Mouse (Mus musculus) ES-Bruce4 (cell line): ENCODE measurements around the gene Spata1. TPM values are rescaled to one million over a fixed set of nuclear protein-coding genes. Genes with fewer than 3 reads are reported as not detected.
A peak's percentile ranks its signal among the peaks of the same experiment; 100 is the strongest.

Experiments used
- H3K27ac ChIP-seq: 2 replicates; pipeline ENCODE4 v1.5.1; 2012; ENCODE audit warnings: low read length, inconsistent platforms; ENCODE audit not compliant: insufficient read depth
- H3K27me3 ChIP-seq: 2 replicates; pipeline ENCODE4 v1.6.1; 2012; ENCODE audit warnings: mild to moderate bottlenecking, low read length, inconsistent platforms; ENCODE audit not compliant: control insufficient read depth, poor library complexity, insufficient read depth, severe bottlenecking
- H3K36me3 ChIP-seq: 2 replicates; pipeline ENCODE4 v1.6.1; 2012; ENCODE audit warnings: inconsistent platforms, mild to moderate bottlenecking, low read length, moderate library complexity; ENCODE audit not compliant: control insufficient read depth, poor library complexity, insufficient read depth, severe bottlenecking
- H3K4me1 ChIP-seq: one replicate; pipeline ENCODE4 v1.8.1; 2011; ENCODE audit warnings: low read length; ENCODE audit not compliant: control insufficient read depth, insufficient read depth
- H3K4me3 ChIP-seq: 2 replicates; pipeline ENCODE4 v1.5.1; 2011; ENCODE audit warnings: low read depth, mild to moderate bottlenecking, low read length
- H3K9ac ChIP-seq: 2 replicates; pipeline ENCODE4 v1.6.1; 2012; ENCODE audit warnings: low read depth, mild to moderate bottlenecking, inconsistent platforms; ENCODE audit not compliant: poor library complexity, severe bottlenecking
- H3K9me3 ChIP-seq: replicated peaks from 2 replicates; pipeline ENCODE4 v1.6.1; 2012; ENCODE audit warnings: mild to moderate bottlenecking, low read length, inconsistent platforms; ENCODE audit not compliant: control insufficient read depth, poor library complexity, insufficient read depth, severe bottlenecking
- CTCF ChIP-seq: IDR thresholded peaks from one replicate; pipeline ENCODE4 v1.8.1; 2011; ENCODE audit warnings: low read depth, low read length
- EP300 ChIP-seq: IDR thresholded peaks from 2 replicates; pipeline ENCODE4 v1.6.1; 2011; ENCODE audit warnings: low read depth, low read length; ENCODE audit not compliant: insufficient read depth
- POLR2A ChIP-seq: IDR thresholded peaks from one replicate; pipeline ENCODE4 v1.8.1; 2011; ENCODE audit warnings: low read length; ENCODE audit not compliant: insufficient read depth
- polyA plus RNA-seq: library from polyadenylated mRNA; stranded (reverse); fragments of >200 nt; gene quantifications from 2 replicates; pipeline ENCODE4 v1.2.4, GENCODE M21; 2011; ENCODE audit warnings: low read depth; ENCODE audit not compliant: missing spikeins, insufficient read depth, insufficient read length

Gene Spata1
- 6.5 and 7.5 TPM in 2 replicates for polyA plus RNA-seq

- no peaks in the 10 kb centered on the region for H3K4me1 ChIP-seq
- H3K27me3 ChIP-seq: no peaks in the 10 kb centered on the region
- H3K9ac ChIP-seq: peak within 1 kb of the TSS; percentile 89
- H3K4me3 ChIP-seq: peak within 1 kb of the TSS; percentile 89
- no peaks in the 10 kb centered on the region for H3K9me3 ChIP-seq
- no peak for TF ChIP-seq CTCF
- no peak for TF ChIP-seq POLR2A
- TF ChIP-seq EP300: no peak
- H3K27ac ChIP-seq: peak within 1 kb of the TSS; percentile 82
- H3K36me3 ChIP-seq: peaks cover 12% of the 10 kb centered on the region
Measured at GRCm38 (mm10) chr3:146499431-146500002, at the start of gene Spata1, which contains the start of gene Gng5. TSS of gene Spata1 (minus strand) at chr3:146499753. TSS of gene Gng5 (plus strand) at chr3:146499807.

DNA sequence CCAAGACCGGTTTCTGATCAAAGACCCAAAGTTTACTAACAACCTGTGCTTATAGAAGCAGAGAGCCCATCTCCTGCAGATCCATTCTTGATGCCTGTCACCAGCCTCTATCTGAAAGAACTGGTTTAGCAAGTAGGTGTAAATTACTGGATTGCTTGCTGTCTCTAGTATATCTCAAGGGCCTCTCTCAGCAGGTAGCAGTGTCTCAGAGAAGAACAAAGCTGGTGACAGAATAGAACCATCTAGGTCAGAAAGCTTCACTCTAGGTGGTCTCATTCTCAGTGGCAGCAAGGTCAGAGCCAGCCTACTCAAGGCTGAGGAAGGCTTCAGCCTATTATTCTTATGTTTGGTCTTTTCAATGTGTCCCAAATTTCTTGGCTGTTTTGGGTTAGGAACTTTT, 44.1 kb upstream of the Spata1 start:
- no peaks in the 10 kb centered on the region; the same call in 1 of the 2 replicates for H3K9me3 ChIP-seq
- no peak for TF ChIP-seq CTCF
- TF ChIP-seq POLR2A: no peak
- no peak for TF ChIP-seq EP300
- no peaks in the 10 kb centered on the region for H3K27me3 ChIP-seq

DNA sequence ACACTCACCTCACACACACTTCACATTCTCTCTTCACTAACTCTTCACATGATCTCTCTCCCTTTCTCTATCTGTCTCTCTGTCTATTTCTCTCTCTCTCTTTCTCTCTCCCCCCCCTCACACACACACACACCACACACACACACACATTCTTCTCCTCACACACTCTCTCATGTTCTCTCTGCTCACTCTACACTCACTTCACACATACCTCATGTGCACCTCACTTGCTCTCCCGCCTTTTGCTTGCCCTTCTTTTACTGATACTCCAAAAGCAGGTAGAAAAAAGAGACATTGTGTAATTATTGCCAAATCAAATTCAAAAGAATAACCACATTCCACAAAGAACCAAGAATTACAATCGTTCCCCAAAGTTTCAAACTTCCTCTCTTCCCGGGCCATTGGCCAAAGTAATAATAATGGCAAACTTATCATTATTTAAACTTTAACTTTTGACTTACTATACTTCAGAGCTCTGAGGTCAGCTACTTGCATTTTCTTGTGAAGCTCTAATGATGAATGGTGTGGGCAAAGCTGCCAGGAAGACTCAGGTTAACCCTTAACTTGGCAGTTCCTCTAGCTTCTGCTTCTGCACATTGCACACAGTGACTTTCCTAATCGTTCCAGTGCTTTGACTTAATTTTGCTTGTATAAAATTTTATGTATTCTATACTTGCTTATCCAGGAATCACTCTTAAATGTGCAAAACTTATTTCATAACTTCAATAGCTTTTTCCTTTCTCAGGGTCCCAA, 41.1 kb upstream of the Spata1 start:
- TF ChIP-seq POLR2A: no peak
- TF ChIP-seq EP300: no peak
- TF ChIP-seq CTCF: no peak

More for the DNA sequence above, 44.1 kb upstream of the Spata1 start:
- no peak overlapping the region for H3K9ac ChIP-seq
- H3K4me3 ChIP-seq: no peak overlapping the region
- H3K27ac ChIP-seq: no peak overlapping the region
- no peaks in the 10 kb centered on the region for H3K36me3 ChIP-seq
- no peaks in the 10 kb centered on the region for H3K4me1 ChIP-seq

DNA sequence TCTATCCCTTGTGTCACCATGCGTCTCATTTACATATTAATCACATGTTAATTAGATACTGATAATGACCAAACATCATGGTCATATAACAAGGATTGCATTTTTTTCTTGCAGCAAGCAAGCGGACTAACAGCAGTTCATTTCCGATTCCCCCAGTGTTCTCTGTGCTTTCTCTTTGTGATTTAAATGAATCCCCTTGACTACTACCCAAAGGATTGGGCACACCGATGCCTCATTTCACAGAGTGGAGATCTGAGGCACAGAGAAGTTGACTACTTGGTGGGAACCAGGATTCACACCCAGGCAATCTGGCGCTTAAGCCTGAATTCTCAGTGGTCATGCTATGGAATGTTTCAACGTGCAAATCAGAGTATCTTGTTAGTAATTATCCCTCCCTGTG, 35.4 kb upstream of the Spata1 start:
- no peak overlapping the region for H3K27ac ChIP-seq

More for the DNA sequence above, 41.1 kb upstream of the Spata1 start:
- no peaks in the 10 kb centered on the region for H3K36me3 ChIP-seq
- H3K27ac ChIP-seq: no peak overlapping the region
- no peaks in the 10 kb centered on the region; the same call in 1 of the 2 replicates for H3K9me3 ChIP-seq
- H3K9ac ChIP-seq: no peak overlapping the region
- no peaks in the 10 kb centered on the region for H3K4me1 ChIP-seq
- no peaks in the 10 kb centered on the region for H3K27me3 ChIP-seq
- H3K4me3 ChIP-seq: no peak overlapping the region

DNA sequence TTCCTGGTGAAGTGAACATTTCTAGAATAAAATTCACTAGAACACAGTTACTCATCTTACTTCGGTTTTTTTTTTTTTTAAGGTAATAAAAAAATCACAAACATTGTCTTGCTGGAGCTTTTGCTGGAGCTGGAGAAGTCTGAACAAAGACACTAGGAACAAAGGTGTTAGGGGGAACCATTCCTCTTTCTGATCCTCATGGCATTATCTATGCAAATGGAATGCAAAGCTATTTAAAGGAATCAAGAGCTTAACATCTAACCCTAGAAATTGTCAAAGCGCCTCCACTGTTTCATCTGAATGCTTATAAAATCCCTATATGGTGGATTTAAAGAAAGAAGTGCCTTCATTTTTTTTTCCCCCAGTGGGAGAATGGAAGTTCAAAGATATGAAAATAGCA, 28.8 kb upstream of the Spata1 start:
- Histone ChIP-seq H3K36me3 (no peaks in the 10 kb centered on the region), H3K27ac (no peak overlapping the region), H3K4me3 (no peak overlapping the region), H3K27me3 (no peaks in the 10 kb centered on the region), H3K9ac (no peak overlapping the region), H3K9me3 (no peaks in the 10 kb centered on the region), H3K4me1 (no peaks in the 10 kb centered on the region)
- TF ChIP-seq CTCF (no peak), POLR2A (no peak), EP300 (no peak)

More for the DNA sequence above, 35.4 kb upstream of the Spata1 start:
- Histone ChIP-seq H3K27me3 (no peaks in the 10 kb centered on the region; the same call in 1 of the 2 replicates), H3K4me3 (no peak overlapping the region), H3K36me3 (no peaks in the 10 kb centered on the region), H3K9ac (no peak overlapping the region), H3K9me3 (no peaks in the 10 kb centered on the region), H3K4me1 (peaks cover 2% of the 10 kb centered on the region)
- TF ChIP-seq POLR2A: no peak
- TF ChIP-seq CTCF: no peak
- no peak for TF ChIP-seq EP300

GRCm38 (mm10) chr3:146521652-146522020, 22.1 kb upstream of the Spata1 start:
- Histone ChIP-seq H3K4me1 (no peaks in the 10 kb centered on the region), H3K9ac (peak overlapping the region; percentile 92), H3K36me3 (peaks cover 12% of the 10 kb centered on the region), H3K27me3 (no peaks in the 10 kb centered on the region), H3K4me3 (peak overlapping the region; percentile 99), H3K27ac (peak overlapping the region; percentile 96), H3K9me3 (no peaks in the 10 kb centered on the region)
- TF ChIP-seq EP300 (no peak), POLR2A (no peak), CTCF (no peak)
